Mouse (Mus musculus) spleen, postnatal 4 days (tissue): ENCODE measurements around the gene Olfr313.
A peak's percentile ranks its signal among the peaks of the same experiment; 100 is the strongest.
"Not testable (repeated sequence)": the region's sequence is repeated elsewhere in the genome, so short reads cannot be mapped to it uniquely, and the experiment has no call there.

ENCODE experiments used
- DNase-seq, 2 experiments: peaks; one replicate each; pipeline ENCODE4 v3.0.0; 2022; ENCODE audit warnings: low spot score in 2 of 2

Gene Olfr313

GRCm38 (mm10) chr11:58814700-58815099 is at the start of gene Olfr313:
Olfr313 (plus strand) TSS chr11:58815000.
- DNase-seq, result not testable (repeated sequence)

- no peak for DNase-seq
Observed at GRCm38 (mm10) chr11:58772888-58773287, 41.9 kb upstream of the Olfr313 start, which contains the start of gene Olfr315. Olfr315 (plus strand) TSS chr11:58773188.

- DNase-seq, result no peak
Observed at GRCm38 (mm10) chr11:58782480-58783089, 32.2 kb upstream of the Olfr313 start, which contains the start of gene Olfr314. Olfr314 (plus strand) TSS chr11:58782952.

GRCm38 (mm10) chr11:58784182-58784581 is 30.6 kb upstream of the Olfr313 start:
- DNase-seq, result peak in 1 of 2 experiments; percentile 20

- no peak for DNase-seq
Observed at GRCm38 (mm10) chr11:58787651-58788050, 27.1 kb upstream of the Olfr313 start.

GRCm38 (mm10) chr11:58788346-58788745 is 26.5 kb upstream of the Olfr313 start:
- DNase-seq, result no peak

- DNase-seq, result peak in 1 of 2 experiments; percentile 49
Observed at GRCm38 (mm10) chr11:58789532-58789931, 25.3 kb upstream of the Olfr313 start.

- DNase-seq, result no peak
Observed at GRCm38 (mm10) chr11:58790053-58790452, 24.7 kb upstream of the Olfr313 start.

GRCm38 (mm10) chr11:58790646-58791045 is 24.2 kb upstream of the Olfr313 start:
- DNase-seq, result no peak

- DNase-seq, result no peak
Observed at GRCm38 (mm10) chr11:58795856-58796255, 18.9 kb upstream of the Olfr313 start.

GRCm38 (mm10) chr11:58796850-58797249 is 17.9 kb upstream of the Olfr313 start:
- no peak for DNase-seq

- no peak for DNase-seq
Observed at GRCm38 (mm10) chr11:58799747-58800146, 15.1 kb upstream of the Olfr313 start.

- no peak for DNase-seq
Observed at GRCm38 (mm10) chr11:58801558-58802228, 13.1 kb upstream of the Olfr313 start, which contains the start of gene Fam183b. Fam183b (minus strand) TSS chr11:58801960.

- DNase-seq, result no peak
Observed at GRCm38 (mm10) chr11:58803871-58804270, 10.9 kb upstream of the Olfr313 start.

- DNase-seq, result no peak
Observed at GRCm38 (mm10) chr11:58804393-58804792, 10.4 kb upstream of the Olfr313 start.

- no peak for DNase-seq
Observed at GRCm38 (mm10) chr11:58812001-58812400, 2.8 kb upstream of the Olfr313 start.

GRCm38 (mm10) chr11:58815676-58816075 is 876 bp downstream of the Olfr313 start:
- no peak for DNase-seq

GRCm38 (mm10) chr11:58828937-58829336 is 14.1 kb downstream of the Olfr313 start, which contains the start of gene Olfr312:
Olfr312 (plus strand) TSS chr11:58829237.
- DNase-seq, result not testable (repeated sequence)

- no peak for DNase-seq
Observed at GRCm38 (mm10) chr11:58829764-58830163, 15.0 kb downstream of the Olfr313 start.

GRCm38 (mm10) chr11:58832541-58832940 is 17.7 kb downstream of the Olfr313 start:
- DNase-seq, result not testable (repeated sequence)

GRCm38 (mm10) chr11:58838951-58839350 is 24.2 kb downstream of the Olfr313 start, which contains the start of gene Olfr311:
Olfr311 (plus strand) TSS chr11:58839251.
- not testable (repeated sequence) for DNase-seq

GRCm38 (mm10) chr11:58846919-58847461 is 32.2 kb downstream of the Olfr313 start, which contains the start of gene Gm12258:
Gm12258 (plus strand) TSS chr11:58847158.
- DNase-seq, result peak; percentile 84 to 88
